Mouse (Mus musculus): ENCODE data around the gene Gm3542. TPM values are rescaled to one million over a fixed set of nuclear protein-coding genes. Genes with fewer than 3 reads are reported as not detected.

Gene Gm3542
- not detected for polyA plus RNA-seq (2014; fragmentation: Illumina TruSeq; extraction: RNeasy Lipid Tissue Mini Kit (QIAGEN cat#74804); ENCODE audit: low replicate concordance)

DNA sequence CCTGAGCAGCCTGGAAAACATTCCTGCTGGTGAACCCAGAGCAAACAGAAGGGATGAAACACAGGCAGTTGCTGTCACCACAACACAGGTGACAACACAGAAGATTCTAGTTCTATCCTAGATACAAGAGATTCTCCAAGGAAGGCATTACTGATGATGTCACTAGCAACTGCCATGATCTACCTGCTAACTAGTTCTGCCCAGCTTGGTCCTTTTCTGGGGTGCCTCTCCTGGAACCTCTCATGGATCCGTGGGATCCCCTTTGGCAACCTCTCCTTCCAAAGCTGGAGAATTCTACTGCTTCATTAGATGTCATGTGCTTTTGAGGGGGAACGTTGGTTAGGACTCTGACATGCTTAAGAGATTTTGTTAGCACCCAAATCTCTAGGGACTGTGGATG lies at the start of gene Gm3542:
TSS of gene Gm3542 (minus strand) at position 101 of the 400 bp plus-strand sequence.

Other genes with a start within 250 kb of the Gm3542 start
- gene Gm8279, start 203.4 kb downstream of the Gm3542 start, polyA plus RNA-seq (2014; fragmentation: Illumina TruSeq; extraction: RNeasy Lipid Tissue Mini Kit (QIAGEN cat#74804); ENCODE audit: low replicate concordance), result not detected
- gene Gm3317, start 170.4 kb downstream of the Gm3542 start, polyA plus RNA-seq (2014; fragmentation: Illumina TruSeq; extraction: RNeasy Lipid Tissue Mini Kit (QIAGEN cat#74804); ENCODE audit: low replicate concordance), result not detected
- gene Gm8271, start 149.1 kb downstream of the Gm3542 start, polyA plus RNA-seq (2014; fragmentation: Illumina TruSeq; extraction: RNeasy Lipid Tissue Mini Kit (QIAGEN cat#74804); ENCODE audit: low replicate concordance), result not detected
- gene Gm3526, start 74.3 kb downstream of the Gm3542 start, polyA plus RNA-seq (2014; fragmentation: Illumina TruSeq; extraction: RNeasy Lipid Tissue Mini Kit (QIAGEN cat#74804); ENCODE audit: low replicate concordance), result not detected
- gene Gm3500, start 54.1 kb upstream of the Gm3542 start, polyA plus RNA-seq (2014; fragmentation: Illumina TruSeq; extraction: RNeasy Lipid Tissue Mini Kit (QIAGEN cat#74804); ENCODE audit: low replicate concordance), result 0.22 TPM
- 0.48 TPM for gene Gm3194, start 120.5 kb upstream of the Gm3542 start, polyA plus RNA-seq (2014; fragmentation: Illumina TruSeq; extraction: RNeasy Lipid Tissue Mini Kit (QIAGEN cat#74804); ENCODE audit: low replicate concordance)
- not detected for gene Gm8246, start 142.9 kb upstream of the Gm3542 start, polyA plus RNA-seq (2014; fragmentation: Illumina TruSeq; extraction: RNeasy Lipid Tissue Mini Kit (QIAGEN cat#74804); ENCODE audit: low replicate concordance)
- gene Gm3187, start 149.3 kb upstream of the Gm3542 start, polyA plus RNA-seq (2014; fragmentation: Illumina TruSeq; extraction: RNeasy Lipid Tissue Mini Kit (QIAGEN cat#74804); ENCODE audit: low replicate concordance), result not detected
- 0.59 TPM for gene Gm3488, start 166.7 kb upstream of the Gm3542 start, polyA plus RNA-seq (2014; fragmentation: Illumina TruSeq; extraction: RNeasy Lipid Tissue Mini Kit (QIAGEN cat#74804); ENCODE audit: low replicate concordance)
- not detected for gene Gm3532, start 203.6 kb upstream of the Gm3542 start, polyA plus RNA-seq (2014; fragmentation: Illumina TruSeq; extraction: RNeasy Lipid Tissue Mini Kit (QIAGEN cat#74804); ENCODE audit: low replicate concordance)